Mouse (Mus musculus) heart, embryonic 16.5 days (tissue): ENCODE measurements at regions not wholly inside any gene's neighbourhood (a gene's known extent, or its start where the extent isn't known, plus 50 kb on each side); places are given as distances from the start of the nearest gene placed in this dataset.

Source experiments
- ATAC-seq: fragments of 200-750 bp; cut with Nextera tagmentation; replicated peaks from 2 replicates; pipeline ENCODE4 v1.8.0; 2017; ENCODE audit warnings: moderate number of reproducible peaks; ENCODE audit not compliant: insufficient read depth, low FRiP score; ENCODE audit errors: extremely low read depth
- H3K27ac ChIP-seq: fragments of 300-500 bp; sonication (generic); 2 replicates; pipeline ENCODE4 v1.5.1; 2014; ENCODE audit warnings: mild to moderate bottlenecking, low read length, control low read depth, moderate library complexity
- H3K27me3 ChIP-seq: fragments of 300-500 bp; sonication (generic); 2 replicates; pipeline ENCODE4 v1.6.1; 2014; ENCODE audit warnings: low read length, mixed read lengths; ENCODE audit not compliant: control insufficient read depth, insufficient read depth
- H3K36me3 ChIP-seq: fragments of 300-500 bp; sonication (generic); 2 replicates; pipeline ENCODE4 v1.6.1; 2014; ENCODE audit not compliant: control insufficient read depth, insufficient read depth
- H3K4me1 ChIP-seq: fragments of 300-500 bp; sonication (generic); 2 replicates; pipeline ENCODE4 v1.6.1; 2014; ENCODE audit warnings: low read length, mixed read lengths; ENCODE audit not compliant: control insufficient read depth, insufficient read depth
- H3K4me2 ChIP-seq: fragments of 300-500 bp; sonication (generic); 2 replicates; pipeline ENCODE4 v1.6.1; 2014; ENCODE audit warnings: low read depth, mild to moderate bottlenecking, control low read depth, low read length
- H3K4me3 ChIP-seq: fragments of 300-500 bp; sonication (generic); 2 replicates; pipeline ENCODE4 v1.5.1; 2014; ENCODE audit warnings: mild to moderate bottlenecking, control low read depth, low read length
- H3K9ac ChIP-seq: fragments of 300-500 bp; sonication (generic); 2 replicates; pipeline ENCODE4 v1.6.1; 2014; ENCODE audit warnings: low read length, control low read depth
- H3K9me3 ChIP-seq: fragments of 300-500 bp; sonication (generic); replicated peaks from 2 replicates; pipeline ENCODE4 v1.6.1; 2016; ENCODE audit warnings: low read length; ENCODE audit not compliant: control insufficient read depth
- WGBS: fragments of 180-500 bp; shearing (Covaris S2); extraction: QIAGEN DNeasy Blood & Tissue Kit; methylation state at CpG from one replicate; pipeline ENCODE4 v1.1.7; 2014; 5-methylcytosine and 5-hydroxymethylcytosine counted together

GRCm38 (mm10) chr5:33519394-33519793 lies 85.6 kb upstream of the Nkx1-1 start:
- Histone ChIP-seq H3K9ac (no peak overlapping the region), H3K4me2 (no peak overlapping the region), H3K4me1 (no peaks in the 10 kb centered on the region), H3K9me3 (no peaks in the 10 kb centered on the region), H3K27ac (no peak overlapping the region), H3K36me3 (no peaks in the 10 kb centered on the region), H3K4me3 (no peak overlapping the region), H3K27me3 (no peaks in the 10 kb centered on the region)
- ATAC-seq = no peak
- 73% methylated on average over 3 of the region's 3 CpGs for WGBS

- Histone ChIP-seq H3K4me3 (no peak overlapping the region), H3K4me2 (no peak overlapping the region), H3K9ac (no peak overlapping the region), H3K4me1 (no peaks in the 10 kb centered on the region), H3K9me3 (no peaks in the 10 kb centered on the region), H3K27ac (no peak overlapping the region), H3K36me3 (no peaks in the 10 kb centered on the region), H3K27me3 (no peaks in the 10 kb centered on the region)
- WGBS = 48% methylated on average over 6 of the region's 6 CpGs
- no peak for ATAC-seq
Observed at GRCm38 (mm10) chr5:33518860-33519259, 85.1 kb upstream of the Nkx1-1 start.

- H3K4me3 ChIP-seq = no peak overlapping the region
- no peaks in the 10 kb centered on the region for H3K9me3 ChIP-seq
- no peaks in the 10 kb centered on the region for H3K4me1 ChIP-seq
- no peaks in the 10 kb centered on the region for H3K27me3 ChIP-seq
- no peaks in the 10 kb centered on the region for H3K36me3 ChIP-seq
- no peak for ATAC-seq
- H3K4me2 ChIP-seq = no peak overlapping the region
- no peak overlapping the region for H3K9ac ChIP-seq
- WGBS = 64% methylated on average over 8 of the region's 8 CpGs
- H3K27ac ChIP-seq = no peak overlapping the region
Observed at GRCm38 (mm10) chr5:33517625-33518024, 83.8 kb upstream of the Nkx1-1 start.

GRCm38 (mm10) chr5:33516211-33516610 lies 82.4 kb upstream of the Nkx1-1 start:
- no peak overlapping the region for H3K4me2 ChIP-seq
- H3K4me1 ChIP-seq = no peaks in the 10 kb centered on the region
- no peak overlapping the region for H3K4me3 ChIP-seq
- no peak for ATAC-seq
- H3K9me3 ChIP-seq = no peaks in the 10 kb centered on the region
- H3K9ac ChIP-seq = no peak overlapping the region
- WGBS = 82% methylated on average over 3 of the region's 3 CpGs
- no peaks in the 10 kb centered on the region; the same call in 1 of the 2 replicates for H3K27me3 ChIP-seq
- H3K36me3 ChIP-seq = no peaks in the 10 kb centered on the region
- no peak overlapping the region for H3K27ac ChIP-seq

GRCm38 (mm10) chr5:33512253-33512884 lies 78.6 kb upstream of the Nkx1-1 start:
- no peak overlapping the region for H3K9ac ChIP-seq
- 44% methylated on average over 22 of the region's 22 CpGs for WGBS
- no peaks in the 10 kb centered on the region for H3K4me1 ChIP-seq
- H3K27ac ChIP-seq = no peak overlapping the region
- H3K4me3 ChIP-seq = no peak overlapping the region
- H3K4me2 ChIP-seq = no peak overlapping the region; the same call in 1 of the 2 replicates
- H3K27me3 ChIP-seq = no peaks in the 10 kb centered on the region; the same call in 1 of the 2 replicates
- no peaks in the 10 kb centered on the region for H3K36me3 ChIP-seq
- no peaks in the 10 kb centered on the region for H3K9me3 ChIP-seq
- ATAC-seq = no peak

GRCm38 (mm10) chr5:33511529-33512252 lies 77.9 kb upstream of the Nkx1-1 start:
- H3K4me1 ChIP-seq = no peaks in the 10 kb centered on the region
- H3K27ac ChIP-seq = no peak overlapping the region
- H3K4me3 ChIP-seq = no peak overlapping the region
- no peak for ATAC-seq
- WGBS = 69% methylated on average over 25 of the region's 25 CpGs
- no peaks in the 10 kb centered on the region for H3K9me3 ChIP-seq
- peaks cover 3% of the 10 kb centered on the region; the same call in 1 of the 2 replicates for H3K27me3 ChIP-seq
- no peak overlapping the region for H3K9ac ChIP-seq
- no peak overlapping the region; the same call in 1 of the 2 replicates for H3K4me2 ChIP-seq
- no peaks in the 10 kb centered on the region for H3K36me3 ChIP-seq

- Histone ChIP-seq H3K4me2 (no peak overlapping the region), H3K4me1 (no peaks in the 10 kb centered on the region), H3K4me3 (no peak overlapping the region), H3K36me3 (no peaks in the 10 kb centered on the region), H3K27ac (no peak overlapping the region), H3K9me3 (no peaks in the 10 kb centered on the region), H3K9ac (no peak overlapping the region), H3K27me3 (peaks cover 3% of the 10 kb centered on the region; the same call in 1 of the 2 replicates)
- WGBS = 50% methylated on average over 13 of the region's 13 CpGs
- no peak for ATAC-seq
Observed at GRCm38 (mm10) chr5:33505786-33506185, 72.0 kb upstream of the Nkx1-1 start.

GRCm38 (mm10) chr5:33501735-33502495 lies 68.1 kb upstream of the Nkx1-1 start:
- Histone ChIP-seq H3K27ac (no peak overlapping the region), H3K27me3 (peaks cover 4% of the 10 kb centered on the region; the same call in 1 of the 2 replicates), H3K9ac (no peak overlapping the region), H3K36me3 (no peaks in the 10 kb centered on the region), H3K4me3 (no peak overlapping the region), H3K4me2 (no peak overlapping the region), H3K4me1 (no peaks in the 10 kb centered on the region), H3K9me3 (no peaks in the 10 kb centered on the region)
- 61% methylated on average over 23 of the region's 23 CpGs for WGBS
- no peak for ATAC-seq

- Histone ChIP-seq H3K9me3 (no peaks in the 10 kb centered on the region), H3K27me3 (peaks cover 4% of the 10 kb centered on the region), H3K4me1 (no peaks in the 10 kb centered on the region), H3K9ac (no peak overlapping the region), H3K4me2 (no peak overlapping the region), H3K27ac (no peak overlapping the region), H3K36me3 (no peaks in the 10 kb centered on the region), H3K4me3 (no peak overlapping the region)
- 47% methylated on average over 7 of the region's 7 CpGs for WGBS
- no peak for ATAC-seq
Observed at GRCm38 (mm10) chr5:33501211-33501610, 67.4 kb upstream of the Nkx1-1 start.
